Mouse (Mus musculus) megakaryocyte, embryonic 14.5 days (primary cell): ENCODE measurements around the gene Tcn2. TPM values are rescaled to one million over a fixed set of nuclear protein-coding genes. Genes with fewer than 3 reads are reported as not detected.

Experiments used
- H3K27me3 ChIP-seq: replicated peaks from 2 replicates; pipeline ENCODE3; 2012; ENCODE audit warnings: inconsistent platforms
- H3K36me3 ChIP-seq: replicated peaks from 2 replicates; pipeline ENCODE3; 2012; ENCODE audit warnings: low read length, inconsistent platforms, mixed read lengths
- H3K4me1 ChIP-seq: 2 replicates; pipeline ENCODE4 v1.6.1; 2012; ENCODE audit warnings: inconsistent platforms
- H3K4me3 ChIP-seq: replicated peaks from 2 replicates; pipeline ENCODE3; 2012; ENCODE audit warnings: moderate library complexity, mild to moderate bottlenecking, inconsistent platforms
- H3K9me3 ChIP-seq: 2 replicates; pipeline ENCODE4 v1.6.1; 2012; ENCODE audit warnings: inconsistent platforms
- FLI1 ChIP-seq: IDR thresholded peaks from 2 replicates; pipeline ENCODE4 v1.6.1; 2012; ENCODE audit warnings: low read length, inconsistent platforms, mixed read lengths
- GATA1 ChIP-seq: IDR thresholded peaks from 3 replicates; pipeline ENCODE4 v1.6.1; 2012; ENCODE audit warnings: mixed read lengths, low read length, inconsistent platforms, borderline replicate concordance
- polyA plus RNA-seq: library from polyadenylated mRNA; stranded (reverse); fragments of >175 nt; gene quantifications from 2 replicates; pipeline ENCODE4 v1.2.3, GENCODE M21; 2012; ENCODE audit warnings: low replicate concordance; ENCODE audit not compliant: insufficient read depth

Gene Tcn2
- polyA plus RNA-seq, 1 experiment, result 9.7 TPM

DNA sequence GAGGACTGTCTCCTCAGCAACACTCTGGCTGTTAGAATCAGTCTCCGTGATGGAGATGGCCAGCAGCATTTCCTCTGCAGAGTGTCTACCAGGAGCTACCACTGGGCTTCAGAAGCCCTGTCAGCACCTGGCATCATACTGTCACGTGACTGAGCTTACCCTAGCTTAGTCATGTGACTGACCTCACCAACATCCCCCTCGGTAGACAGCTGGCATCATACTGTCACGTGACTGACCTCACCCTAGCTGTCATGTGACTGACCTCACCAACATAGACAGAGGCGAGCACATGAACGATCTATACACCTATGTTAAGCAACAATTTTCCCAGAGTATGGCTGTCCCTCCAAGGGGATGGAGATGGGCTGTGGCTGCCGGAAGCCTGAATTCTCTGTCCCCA lies 53.3 kb downstream of the Tcn2 start:
- H3K9me3 ChIP-seq, result no peaks in the 10 kb centered on the region
- peaks cover 5% of the 10 kb centered on the region for H3K4me1 ChIP-seq
- H3K36me3 ChIP-seq, result no peaks in the 10 kb centered on the region
- H3K27me3 ChIP-seq, result peaks cover 46% of the 10 kb centered on the region
- TF ChIP-seq GATA1, result no peak
- TF ChIP-seq FLI1, result no peak
- peak overlapping the region; percentile 21 for H3K4me3 ChIP-seq

- H3K27me3 ChIP-seq, result peaks cover 30% of the 10 kb centered on the region
Measured at GRCm38 (mm10) chr11:3876419-3876818, 55.5 kb downstream of the Tcn2 start.

More at GRCm38 (mm10) chr11:3876419-3876818, 55.5 kb downstream of the Tcn2 start:
- Histone ChIP-seq H3K4me3 (no peak overlapping the region), H3K36me3 (no peaks in the 10 kb centered on the region), H3K9me3 (no peaks in the 10 kb centered on the region), H3K4me1 (peaks cover 5% of the 10 kb centered on the region; the same call in 1 of the 2 replicates)
- no peak for TF ChIP-seq GATA1
- no peak for TF ChIP-seq FLI1

Other genes starting within 250 kb of the Tcn2 start
- 0.31 and 1.4 TPM in 2 replicates for gene Osbp2, start 68.3 kb downstream of the Tcn2 start, polyA plus RNA-seq
- 0.15 TPM in 1 of 2 replicates, not detected in the other for gene 4921536K21Rik, start 37.1 kb downstream of the Tcn2 start, polyA plus RNA-seq
- 0.70 TPM in 1 of 2 replicates, not detected in the other for gene Dusp18, start 36.9 kb downstream of the Tcn2 start, polyA plus RNA-seq
- gene Slc35e4, start 17.5 kb downstream of the Tcn2 start, polyA plus RNA-seq, result 11.8 and 25.3 TPM in 2 replicates
- gene Pes1, start 31.8 kb upstream of the Tcn2 start, polyA plus RNA-seq, result 8.1 and 39.9 TPM in 2 replicates
- gene 4930556J24Rik, start 44.6 kb upstream of the Tcn2 start, polyA plus RNA-seq, result not detected in 2 replicates
- not detected in 2 replicates for gene Gal3st1, start 51.5 kb upstream of the Tcn2 start, polyA plus RNA-seq
- gene Sec14l4, start 99.3 kb upstream of the Tcn2 start, polyA plus RNA-seq, result not detected in 2 replicates
- not detected in 2 replicates for gene Sec14l3, start 132.7 kb upstream of the Tcn2 start, polyA plus RNA-seq
- 5.1 and 10.8 TPM in 2 replicates for gene Mtfp1, start 163.3 kb upstream of the Tcn2 start, polyA plus RNA-seq
- gene Sec14l2, start 191.3 kb upstream of the Tcn2 start, polyA plus RNA-seq, result 12.4 and 22.6 TPM in 2 replicates
- 9.1 and 9.7 TPM in 2 replicates for gene Rnf215, start 203.0 kb upstream of the Tcn2 start, polyA plus RNA-seq
- 0.56 and 2.1 TPM in 2 replicates for gene Ccdc157, start 228.1 kb upstream of the Tcn2 start, polyA plus RNA-seq
- 43.3 and 56.7 TPM in 2 replicates for gene Sf3a1, start 228.2 kb upstream of the Tcn2 start, polyA plus RNA-seq